Mouse (Mus musculus) neural tube, embryonic 11.5 days (tissue): ENCODE measurements around the gene Zbtb41. TPM values are rescaled to one million over a fixed set of nuclear protein-coding genes. Genes with fewer than 3 reads are reported as not detected.
"Not testable (repeated sequence)": the region's sequence is repeated elsewhere in the genome, so short reads cannot be mapped to it uniquely, and the experiment has no call there.

ENCODE experiments used
- ATAC-seq: fragments of 200-750 bp; cut with Nextera tagmentation; 2 replicates; pipeline ENCODE4 v1.8.0; 2017; ENCODE audit warnings: moderate number of reproducible peaks, mild to moderate bottlenecking, moderate TSS enrichment, moderate library complexity; ENCODE audit not compliant: insufficient read depth, low FRiP score, low TSS enrichment
- DNase-seq: peaks from one replicate; pipeline ENCODE4 v3.0.0-alpha.2; 2015; ENCODE audit warnings: low spot score
- H3K27ac ChIP-seq: fragments of 300-500 bp; sonication (generic); 2 replicates; pipeline ENCODE4 v1.5.1; 2014; ENCODE audit warnings: low read depth, mild to moderate bottlenecking, low read length
- H3K27me3 ChIP-seq: fragments of 300-500 bp; sonication (generic); 2 replicates; pipeline ENCODE4 v1.6.1; 2014; ENCODE audit warnings: mild to moderate bottlenecking, low read length, mixed read lengths; ENCODE audit not compliant: control insufficient read depth, insufficient read depth
- H3K36me3 ChIP-seq: fragments of 300-500 bp; sonication (generic); 2 replicates; pipeline ENCODE4 v1.6.1; 2014; ENCODE audit warnings: mild to moderate bottlenecking, low read length, moderate library complexity, mixed read lengths; ENCODE audit not compliant: control insufficient read depth, insufficient read depth
- H3K4me1 ChIP-seq: fragments of 300-500 bp; sonication (generic); 2 replicates; pipeline ENCODE4 v1.6.1; 2014; ENCODE audit warnings: low read length, mixed read lengths; ENCODE audit not compliant: control insufficient read depth, insufficient read depth
- H3K4me2 ChIP-seq: fragments of 300-500 bp; sonication (generic); 2 replicates; pipeline ENCODE4 v1.6.1; 2014; ENCODE audit warnings: low read depth, mild to moderate bottlenecking, moderate library complexity
- H3K4me3 ChIP-seq: fragments of 300-500 bp; sonication (generic); 2 replicates; pipeline ENCODE4 v1.5.1; 2014; ENCODE audit warnings: low read depth, low read length
- H3K9ac ChIP-seq: fragments of 300-500 bp; sonication (generic); 2 replicates; pipeline ENCODE4 v1.6.1; 2014; ENCODE audit warnings: mild to moderate bottlenecking, low read length
- H3K9me3 ChIP-seq: fragments of 300-500 bp; sonication (generic); 2 replicates; pipeline ENCODE4 v1.6.1; 2016; ENCODE audit warnings: low read length; ENCODE audit not compliant: control insufficient read depth
- WGBS: fragments of 180-500 bp; shearing (Covaris S2); extraction: QIAGEN DNeasy Blood & Tissue Kit; methylation state at CpG from one replicate; pipeline ENCODE4 v1.1.7; 2014; 5-methylcytosine and 5-hydroxymethylcytosine counted together
- polyA plus RNA-seq: library from polyadenylated mRNA; unstranded; fragments of >200 nt; fragmentation: Nextera tagmentation; extraction: Ambion mirVana; gene quantifications from 2 replicates; pipeline ENCODE4 v1.2.1, GENCODE M21; 2014

Gene Zbtb41
- polyA plus RNA-seq, 1 experiment from 2014 or later: 19.6 TPM

GRCm38 (mm10) chr1:139407701-139408100 is 14.4 kb upstream of the Zbtb41 start:
- Histone ChIP-seq H3K4me3 (no peak overlapping the region), H3K27ac (no peak overlapping the region), H3K9ac (no peak overlapping the region), H3K27me3 (no peaks in the 10 kb centered on the region), H3K4me2 (no peak overlapping the region), H3K4me1 (no peaks in the 10 kb centered on the region), H3K36me3 (no peaks in the 10 kb centered on the region), H3K9me3 (no peaks in the 10 kb centered on the region)
- DNase-seq: no peak
- WGBS: 57% methylated on average over 5 of the region's 5 CpGs
- ATAC-seq: no peak

- not testable (repeated sequence) for H3K4me1 ChIP-seq, H3K36me3 ChIP-seq, H3K9ac ChIP-seq, H3K27me3 ChIP-seq, DNase-seq, H3K4me2 ChIP-seq, ATAC-seq, H3K4me3 ChIP-seq, H3K9me3 ChIP-seq, H3K27ac ChIP-seq
- WGBS: 92% methylated on average over 2 of the region's 2 CpGs
Observed at GRCm38 (mm10) chr1:139412365-139412764, 9.7 kb upstream of the Zbtb41 start.

- Histone ChIP-seq H3K27ac (no peak overlapping the region), H3K4me3 (no peak overlapping the region), H3K4me1 (no peaks in the 10 kb centered on the region), H3K9ac (no peak overlapping the region), H3K27me3 (no peaks in the 10 kb centered on the region), H3K9me3 (no peaks in the 10 kb centered on the region), H3K36me3 (no peaks in the 10 kb centered on the region), H3K4me2 (no peak overlapping the region)
- no peak for ATAC-seq
- 86% methylated on average over 3 of the region's 3 CpGs for WGBS
- DNase-seq: no peak
Observed at GRCm38 (mm10) chr1:139413465-139413864, 8.6 kb upstream of the Zbtb41 start.

GRCm38 (mm10) chr1:139421521-139421874 is 590 bp upstream of the Zbtb41 start:
- Histone ChIP-seq H3K27me3 (no peaks in the 10 kb centered on the region), H3K9ac (peak overlapping the region; percentile 96), H3K27ac (no peak overlapping the region), H3K36me3 (no peaks in the 10 kb centered on the region), H3K4me2 (peak overlapping the region; percentile 81), H3K4me3 (peak overlapping the region; percentile 88), H3K4me1 (peaks cover 21% of the 10 kb centered on the region), H3K9me3 (no peaks in the 10 kb centered on the region)
- DNase-seq (no peak), ATAC-seq (no peak; the same call in 1 of the 2 replicates)
- 4% methylated on average over 8 of the region's 8 CpGs for WGBS

- Histone ChIP-seq H3K27ac (peak overlapping the region; percentile 90; the same call in 1 of the 2 replicates), H3K36me3 (no peaks in the 10 kb centered on the region), H3K4me3 (peak overlapping the region; percentile 88), H3K27me3 (no peaks in the 10 kb centered on the region), H3K4me1 (peaks cover 24% of the 10 kb centered on the region), H3K4me2 (peak overlapping the region; percentile 81), H3K9ac (peak overlapping the region; percentile 96), H3K9me3 (no peaks in the 10 kb centered on the region)
- DNase-seq: no peak
- 34% methylated on average over 10 of the region's 10 CpGs for WGBS
- no peak for ATAC-seq
Observed at GRCm38 (mm10) chr1:139422941-139423340, 853 bp downstream of the Zbtb41 start.

GRCm38 (mm10) chr1:139423931-139424330 is 1.8 kb downstream of the Zbtb41 start:
- DNase-seq (no peak), ATAC-seq (no peak)
- peak overlapping the region; percentile 81 for H3K4me2 ChIP-seq
- no peak overlapping the region for H3K27ac ChIP-seq
- peaks cover 24% of the 10 kb centered on the region for H3K4me1 ChIP-seq
- H3K27me3 ChIP-seq: no peaks in the 10 kb centered on the region
- H3K36me3 ChIP-seq: no peaks in the 10 kb centered on the region
- peak overlapping the region; percentile 10; the same call in 1 of the 2 replicates for H3K4me3 ChIP-seq
- H3K9ac ChIP-seq: 0 out of 2 replicates have a peak overlapping the region, but pooled peaks have one; percentile 14
- 72% methylated on average over 10 of the region's 10 CpGs for WGBS
- no peaks in the 10 kb centered on the region for H3K9me3 ChIP-seq

- Histone ChIP-seq H3K9ac (no peak overlapping the region), H3K9me3 (no peaks in the 10 kb centered on the region), H3K36me3 (no peaks in the 10 kb centered on the region), H3K27me3 (no peaks in the 10 kb centered on the region), H3K27ac (no peak overlapping the region), H3K4me3 (peak overlapping the region; percentile 16; the same call in 1 of the 2 replicates), H3K4me2 (peak overlapping the region; percentile 48), H3K4me1 (peaks cover 24% of the 10 kb centered on the region)
- DNase-seq (no peak), ATAC-seq (no peak)
- WGBS: 58% methylated on average over 3 of the region's 3 CpGs
Observed at GRCm38 (mm10) chr1:139425006-139425405, 2.9 kb downstream of the Zbtb41 start.

GRCm38 (mm10) chr1:139438373-139438772 is 16.3 kb downstream of the Zbtb41 start:
- Histone ChIP-seq H3K4me2 (no peak overlapping the region), H3K27ac (no peak overlapping the region), H3K4me3 (no peak overlapping the region), H3K9me3 (no peaks in the 10 kb centered on the region), H3K27me3 (no peaks in the 10 kb centered on the region), H3K36me3 (peaks cover 5% of the 10 kb centered on the region), H3K4me1 (no peaks in the 10 kb centered on the region), H3K9ac (no peak overlapping the region)
- ATAC-seq: 0 out of 2 replicates have a peak, but pooled peaks have one; percentile 48
- DNase-seq: peak; percentile 36

GRCm38 (mm10) chr1:139443103-139443502 is 21.0 kb downstream of the Zbtb41 start:
- H3K4me2 ChIP-seq, H3K27me3 ChIP-seq, H3K27ac ChIP-seq, H3K9me3 ChIP-seq, H3K4me3 ChIP-seq, H3K36me3 ChIP-seq, DNase-seq, H3K4me1 ChIP-seq, H3K9ac ChIP-seq, ATAC-seq: not testable (repeated sequence)
- WGBS: 93% methylated on average over 9 of the region's 9 CpGs
